In the genomic region with DNA sequence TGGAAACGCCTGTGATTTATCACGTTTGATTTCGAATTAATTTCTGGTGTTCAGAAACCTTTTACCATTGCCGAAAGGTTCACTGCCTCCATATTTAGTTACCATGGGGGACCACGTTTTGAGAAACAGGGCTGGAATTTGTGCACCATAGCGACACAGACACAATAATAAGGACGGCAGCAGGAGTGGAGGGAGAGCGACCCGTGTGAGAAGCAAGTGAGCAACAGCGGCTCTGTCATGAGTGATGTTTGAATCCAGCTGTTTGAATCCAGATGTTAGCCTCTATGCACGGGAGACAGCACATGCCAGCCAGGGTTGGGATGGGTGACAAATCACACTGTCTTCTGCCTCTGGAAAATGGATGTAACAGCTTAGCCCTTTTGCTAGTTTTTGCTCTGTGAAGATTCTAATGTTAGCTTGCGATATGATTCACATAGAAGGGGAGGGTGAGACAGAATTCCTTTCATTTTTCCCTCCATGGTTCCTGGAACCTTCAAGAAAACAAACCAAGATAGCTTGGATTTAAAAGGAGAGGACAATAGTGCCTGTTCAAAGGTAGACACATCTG, we compare ENCODE assay signal across 26 mouse cellular contexts. TPM values are rescaled to one million over a fixed set of nuclear protein-coding genes. Genes with fewer than 3 reads are reported as not detected.
DNase-seq lines count a peak whose midpoint lies in the region; ATAC-seq lines count a peak whose summit lies in the region.
"Had no signal": no experiment of that assay in that cellular context is flagged by ENCODE, and none has a peak within 500 bp of the region (broad histone marks: within the 10 kb centered on the region; RNA-seq: fewer than 3 reads in every experiment).

No protein-coding gene starts in this region.

- no peak overlapping the region for H3K4me3 ChIP-seq in kidney, embryonic 14.5 days (ENCODE audit: low read length)
- H3K4me3 ChIP-seq: hindbrain, embryonic 12.5 days; layer of hippocampus, adult 2 months; liver, embryonic 15.5 days; lung, embryonic 15.5 days; neural tube, embryonic 13.5 days had no signal

- H3K27ac ChIP-seq in kidney, embryonic 14.5 days (ENCODE audit: low read depth, low read length) = no peak overlapping the region
- H3K27ac ChIP-seq: hindbrain, embryonic 12.5 days; hindbrain, postnatal 0 days; layer of hippocampus, adult 2 months; liver, embryonic 15.5 days; lung, embryonic 15.5 days; neural tube, embryonic 13.5 days had no signal

- H3K36me3 ChIP-seq in kidney, embryonic 14.5 days (ENCODE audit: control insufficient read depth, insufficient read depth, low read length) = no peaks in the 10 kb centered on the region
- H3K36me3 ChIP-seq: hindbrain, embryonic 12.5 days; liver, embryonic 15.5 days; lung, embryonic 15.5 days; neural tube, embryonic 13.5 days had no signal

- H3K4me1 ChIP-seq in kidney, embryonic 14.5 days (ENCODE audit: control insufficient read depth, insufficient read depth, low read length) = peaks cover 8% of the 10 kb centered on the region
- H3K4me1 ChIP-seq: liver, embryonic 15.5 days had no signal

- H3K9ac ChIP-seq in kidney, embryonic 14.5 days (ENCODE audit: low read depth, low read length) = no peak overlapping the region
- H3K9ac ChIP-seq: hindbrain, embryonic 12.5 days; liver, embryonic 15.5 days; lung, embryonic 15.5 days; neural tube, embryonic 13.5 days had no signal

- H3K27me3 ChIP-seq in kidney, embryonic 14.5 days (ENCODE audit: control insufficient read depth, insufficient read depth, low read length) = no peaks in the 10 kb centered on the region
- H3K27me3 ChIP-seq: hindbrain, embryonic 12.5 days; lung, embryonic 15.5 days; neural tube, embryonic 13.5 days had no signal

- WGBS in kidney, embryonic 14.5 days = 59% methylated on average over 12 of the region's 12 CpGs

- DNase-seq in heart, adult 11 months = peak; percentile 88
- DNase-seq in heart, adult 9 months (ENCODE audit: low spot score in 2 of 2) = no peak
- peak; percentile 15 to 29 for DNase-seq in kidney, postnatal 4 days
- DNase-seq in thymus, postnatal 0 days (ENCODE audit: low spot score) = peak; percentile 1
- DNase-seq in thymus, postnatal 14 days = no peak
- DNase-seq in MN1 (ENCODE audit: low spot score) = no peak
- no peak for DNase-seq in layer of hippocampus, adult 8-10 months (ENCODE audit: low spot score in 2 of 2)
- DNase-seq: adrenal gland, postnatal 25 days; cerebellum, adult 2 months; cerebellum, postnatal 14 days; gastrocnemius, postnatal 10 days; heart, postnatal 36 days; kidney, postnatal 14 days; lung, postnatal 36 days had no signal

- no peak for ATAC-seq in kidney, embryonic 14.5 days (ENCODE audit: low FRiP score, low TSS enrichment)
- ATAC-seq: forebrain, embryonic 16.5 days; hindbrain, postnatal 0 days; intestine, embryonic 16.5 days; midbrain, embryonic 16.5 days had no signal

- H3K4me2 ChIP-seq in kidney, embryonic 14.5 days (replicated peaks; ENCODE audit: low read depth, low read length) = no peak overlapping the region
- H3K4me2 ChIP-seq: heart, embryonic 11.5 days; hindbrain, embryonic 12.5 days; liver, embryonic 15.5 days; lung, embryonic 15.5 days; midbrain, embryonic 11.5 days; neural tube, embryonic 13.5 days had no signal

- 0 out of 2 replicates have a peak, but pooled peaks cover 4% of the 10 kb centered on the region for H3K9me3 ChIP-seq in kidney, embryonic 14.5 days (ENCODE audit: control insufficient read depth, low read length)
- H3K9me3 ChIP-seq: hindbrain, embryonic 12.5 days; liver, embryonic 15.5 days; lung, embryonic 15.5 days; neural tube, embryonic 13.5 days had no signal

RNA-seq across cellular contexts. Expression of a gene that starts 50.0 kb away (rescaled TPM):
- 12.6 and 12.8 TPM in 2 replicates for polyA plus RNA-seq in kidney, embryonic 14.5 days (2014; fragmentation: Nextera tagmentation; extraction: Ambion mirVana)
- polyA plus RNA-seq in thymus, postnatal 0 days (2015; fragmentation: Nextera tagmentation; extraction: Ambion mirVana) = 29.7 and 29.8 TPM in 2 replicates
- 10 to 100 TPM; 10.3 to 19.4 (median 11.9) TPM for total RNA-seq in layer of hippocampus, adult 8-10 months (2022)

Comparison
In these comparisons a context has a peak if more than half of its experiments do, and no peak if none do; other contexts are left out.
1. DNase-seq: peak in heart, adult 11 months (single experiment), kidney, postnatal 4 days (2 of 2) and thymus, postnatal 0 days (single experiment); none in heart, adult 9 months (0 of 2), thymus, postnatal 14 days (single experiment), MN1 (single experiment) and layer of hippocampus, adult 8-10 months (0 of 2).